Mouse (Mus musculus) liver, embryonic 14.5 days (tissue): ENCODE data around the gene Bdkrb2.

Experiments
- CTCF ChIP-seq: IDR thresholded peaks from 2 replicates; pipeline ENCODE4 v1.5.1; 2016; ENCODE audit warnings: antibody characterized with exemption, low read depth, control low read depth
- EP300 ChIP-seq: IDR thresholded peaks from 2 replicates; pipeline ENCODE4 v1.6.1; 2016; ENCODE audit warnings: antibody characterized with exemption, low read depth

DNA sequence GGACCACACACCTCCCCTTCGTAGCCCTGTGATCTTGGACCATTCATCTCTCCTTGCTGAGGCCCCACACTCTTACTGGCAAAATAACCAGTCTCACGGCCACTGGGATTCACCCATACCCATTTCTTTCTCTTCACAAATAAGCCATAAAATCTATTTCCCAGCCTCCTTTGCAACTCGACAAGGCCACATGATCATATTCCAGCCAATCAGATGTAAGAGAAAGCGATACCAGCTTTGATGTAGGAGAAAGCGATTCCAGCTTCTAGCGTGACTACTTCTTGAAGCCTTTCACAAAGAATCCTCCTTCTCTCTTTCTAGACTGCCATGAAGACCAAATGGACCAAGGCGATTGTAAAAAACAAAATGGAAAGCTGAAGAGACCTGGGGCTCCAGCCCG lies 19.9 kb upstream of the Bdkrb2 start:
- TF ChIP-seq CTCF, result no peak
- no peak for TF ChIP-seq EP300
